Mouse (Mus musculus) intestine, embryonic 15.5 days (tissue): ENCODE measurements around the gene Ncoa1. TPM values are rescaled to one million over a fixed set of nuclear protein-coding genes. Genes with fewer than 3 reads are reported as not detected.

Source experiments
- ATAC-seq: fragments of 200-750 bp; cut with Nextera tagmentation; 2 replicates; pipeline ENCODE4 v1.8.0; 2017; ENCODE audit warnings: moderate TSS enrichment, moderate library complexity
- H3K27ac ChIP-seq: fragments of 300-500 bp; sonication (generic); 2 replicates; pipeline ENCODE4 v1.5.1; 2015; ENCODE audit warnings: mild to moderate bottlenecking, inconsistent platforms
- H3K27me3 ChIP-seq: fragments of 300-500 bp; sonication (generic); replicated peaks from 2 replicates; pipeline ENCODE4 v1.6.1; 2015; ENCODE audit warnings: inconsistent platforms
- H3K36me3 ChIP-seq: fragments of 300-500 bp; sonication (generic); 2 replicates; pipeline ENCODE4 v1.6.1; 2015; ENCODE audit warnings: inconsistent platforms
- H3K4me1 ChIP-seq: fragments of 300-500 bp; sonication (generic); replicated peaks from 2 replicates; pipeline ENCODE4 v1.6.1; 2015; ENCODE audit warnings: inconsistent platforms
- H3K4me2 ChIP-seq: fragments of 300-500 bp; sonication (generic); replicated peaks from 2 replicates; pipeline ENCODE4 v1.6.1; 2015; ENCODE audit warnings: mild to moderate bottlenecking, inconsistent platforms
- H3K4me3 ChIP-seq: fragments of 300-500 bp; sonication (generic); replicated peaks from 2 replicates; pipeline ENCODE4 v1.5.1; 2015; ENCODE audit warnings: inconsistent platforms
- H3K9ac ChIP-seq: fragments of 300-500 bp; sonication (generic); 2 replicates; pipeline ENCODE4 v1.6.1; 2015; ENCODE audit warnings: inconsistent platforms
- H3K9me3 ChIP-seq: fragments of 300-500 bp; sonication (generic); 2 replicates; pipeline ENCODE4 v1.6.1; 2016; ENCODE audit warnings: inconsistent platforms
- WGBS: fragments of 180-500 bp; shearing (Covaris S2); methylation state at CpG from one replicate; pipeline ENCODE4 v1.1.7; 2015; 5-methylcytosine and 5-hydroxymethylcytosine counted together
- polyA plus RNA-seq: library from polyadenylated mRNA; unstranded; fragments of >200 nt; fragmentation: Nextera tagmentation; extraction: Ambion mirVana; gene quantifications from 2 replicates; pipeline ENCODE4 v1.2.1, GENCODE M21; 2015

The Ncoa1 gene
- polyA plus RNA-seq, 1 experiment from 2014 or later, result 6.3 TPM

DNA sequence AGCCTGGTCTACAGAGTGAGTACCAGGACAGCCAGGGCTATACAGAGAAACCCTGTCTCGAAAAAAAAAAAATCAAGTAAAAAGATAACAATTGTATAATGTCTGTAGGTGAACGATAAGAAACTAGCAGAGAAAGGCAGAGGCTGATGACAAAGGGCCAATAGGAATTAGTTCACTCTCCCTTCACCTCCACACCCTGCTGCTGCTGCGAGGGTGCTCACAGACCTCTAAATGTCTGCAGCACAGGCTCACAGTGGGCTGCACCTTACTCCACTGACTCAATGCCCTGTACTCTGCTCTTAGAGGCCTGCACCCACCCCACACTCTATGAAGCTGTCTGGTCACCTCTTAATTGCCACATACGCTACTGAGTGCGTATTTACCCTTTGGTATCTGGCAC is 45.0 kb downstream of the Ncoa1 start:
- 71% methylated on average over 5 of the region's 5 CpGs for WGBS
- no peak for ATAC-seq
- H3K4me1 ChIP-seq, result 0 out of 2 replicates have a peak, but pooled peaks cover 3% of the 10 kb centered on the region

DNA sequence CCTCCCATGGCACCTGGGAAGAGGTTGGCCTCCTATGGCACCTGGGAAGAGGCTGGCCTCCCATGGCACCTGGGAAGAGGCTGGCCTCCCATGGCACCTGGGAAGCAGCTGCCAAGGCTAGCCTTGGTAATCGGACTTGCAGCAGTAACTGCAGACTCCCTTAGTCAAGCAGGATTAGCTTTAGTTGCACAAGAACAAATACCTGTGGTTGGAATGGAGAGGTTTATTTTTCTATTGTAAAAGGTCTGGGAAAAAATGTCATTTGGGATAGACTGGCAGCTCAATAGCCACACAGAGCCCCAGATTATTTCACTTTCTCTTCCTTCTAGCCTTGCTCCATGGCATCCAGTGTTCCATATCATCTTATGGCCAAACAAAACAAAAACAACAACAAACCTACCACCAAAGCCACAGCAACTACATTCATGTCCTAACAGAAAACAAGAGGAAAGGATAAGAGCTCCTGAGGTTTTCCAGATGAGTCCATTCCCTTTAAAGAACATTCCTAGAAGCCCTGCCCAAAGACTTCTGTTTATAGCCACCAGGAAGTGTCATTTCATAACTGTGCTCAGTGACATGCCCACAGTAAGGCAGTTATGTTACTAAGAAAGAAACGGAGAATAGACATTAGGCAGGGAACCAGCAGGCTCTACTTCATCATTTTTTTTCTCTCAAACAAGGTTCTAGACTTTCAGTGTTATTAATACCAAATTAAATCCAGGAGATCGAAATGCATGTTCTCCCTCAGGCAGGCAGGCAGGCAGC is 46.7 kb downstream of the Ncoa1 start:
- no peak for ATAC-seq
- Histone ChIP-seq H3K27ac (no peak overlapping the region), H3K27me3 (no peaks in the 10 kb centered on the region), H3K4me1 (0 out of 2 replicates have a peak, but pooled peaks cover 3% of the 10 kb centered on the region), H3K4me2 (no peak overlapping the region), H3K9me3 (no peaks in the 10 kb centered on the region), H3K9ac (no peak overlapping the region), H3K36me3 (no peaks in the 10 kb centered on the region), H3K4me3 (no peak overlapping the region)
- 67% methylated on average over 3 of the region's 3 CpGs for WGBS

More for the DNA sequence above, 45.0 kb downstream of the Ncoa1 start:
- no peak overlapping the region for H3K4me3 ChIP-seq
- H3K36me3 ChIP-seq, result no peaks in the 10 kb centered on the region
- no peak overlapping the region for H3K9ac ChIP-seq
- H3K27ac ChIP-seq, result no peak overlapping the region
- no peak overlapping the region for H3K4me2 ChIP-seq
- H3K27me3 ChIP-seq, result no peaks in the 10 kb centered on the region
- H3K9me3 ChIP-seq, result no peaks in the 10 kb centered on the region

DNA sequence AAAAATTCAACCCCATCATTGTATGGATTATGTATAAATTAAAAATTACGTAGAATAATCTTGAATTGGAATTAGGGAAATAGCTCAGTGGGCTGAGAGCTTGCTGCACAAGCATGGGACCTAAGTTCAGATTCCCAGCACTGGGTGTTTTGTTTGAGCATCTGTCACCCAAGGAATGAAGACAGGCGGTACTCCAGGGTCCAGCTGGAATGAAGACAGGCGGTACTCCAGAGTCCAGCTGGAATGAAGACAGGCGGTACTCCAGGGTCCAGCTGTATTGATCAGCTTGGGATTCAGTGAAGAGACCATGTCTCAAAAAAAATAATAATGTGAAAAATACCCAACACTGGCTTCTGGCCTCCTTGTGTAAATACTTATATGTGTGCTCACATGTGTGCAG is 58.2 kb downstream of the Ncoa1 start:
- Histone ChIP-seq H3K4me2 (no peak overlapping the region), H3K4me1 (no peaks in the 10 kb centered on the region), H3K36me3 (no peaks in the 10 kb centered on the region), H3K27ac (no peak overlapping the region), H3K9me3 (no peaks in the 10 kb centered on the region), H3K4me3 (no peak overlapping the region), H3K9ac (no peak overlapping the region), H3K27me3 (no peaks in the 10 kb centered on the region)
- no peak for ATAC-seq
- 83% methylated on average over 4 of the region's 4 CpGs for WGBS

DNA sequence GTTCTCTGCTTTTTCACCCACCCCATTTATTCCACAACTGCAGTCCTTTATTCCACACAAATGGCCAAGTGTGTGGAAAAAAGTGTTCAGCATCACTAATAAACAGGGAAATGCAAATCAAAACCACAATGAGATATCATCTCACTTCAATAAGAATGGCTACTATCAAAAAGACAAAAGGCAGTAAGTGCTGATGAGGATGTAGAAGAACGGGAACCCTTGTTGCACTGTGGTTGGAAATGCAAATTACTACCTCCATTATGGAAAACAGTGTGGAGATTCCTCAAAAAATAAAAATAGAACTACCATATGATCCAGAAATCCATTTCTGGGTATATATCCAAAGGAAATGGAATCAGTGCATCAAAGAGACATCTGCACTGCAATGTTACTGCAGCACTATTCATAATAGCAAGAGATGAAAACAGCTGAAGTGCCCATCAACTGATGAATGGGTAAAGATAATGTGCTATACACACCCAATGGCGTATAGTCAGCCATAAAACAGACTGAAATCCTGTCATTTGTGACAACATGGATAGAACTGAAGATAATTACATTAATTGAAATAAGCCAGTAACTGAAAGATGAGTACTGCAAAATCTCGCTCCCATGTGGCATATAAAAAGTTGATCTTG is 59.2 kb downstream of the Ncoa1 start:
- Histone ChIP-seq H3K4me2 (no peak overlapping the region), H3K4me1 (no peaks in the 10 kb centered on the region), H3K9ac (no peak overlapping the region), H3K9me3 (no peaks in the 10 kb centered on the region), H3K36me3 (no peaks in the 10 kb centered on the region), H3K27me3 (no peaks in the 10 kb centered on the region), H3K4me3 (no peak overlapping the region), H3K27ac (no peak overlapping the region)
- 86% methylated on average over 3 of the region's 3 CpGs for WGBS
- ATAC-seq, result no peak

DNA sequence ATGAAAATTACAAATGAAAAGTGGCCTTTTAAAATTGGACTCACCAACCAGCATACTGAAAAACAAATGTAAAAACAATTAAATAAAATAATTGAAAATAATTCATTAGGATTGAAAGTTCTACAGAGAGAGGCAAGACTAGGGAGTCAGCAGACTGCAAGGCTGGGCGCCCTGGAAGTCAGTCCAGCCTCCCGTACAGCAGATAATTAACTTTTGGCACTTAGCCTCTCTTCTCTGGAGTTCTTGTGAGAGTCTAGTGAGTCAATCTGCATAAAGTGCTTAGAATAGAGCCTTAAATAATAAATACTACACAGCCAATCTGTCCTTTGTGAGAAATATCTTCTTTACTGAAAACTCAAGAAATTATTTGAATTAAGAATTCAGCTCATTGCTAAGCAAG is 69.9 kb downstream of the Ncoa1 start:
- Histone ChIP-seq H3K4me1 (no peaks in the 10 kb centered on the region), H3K4me3 (no peak overlapping the region), H3K9me3 (no peaks in the 10 kb centered on the region), H3K36me3 (no peaks in the 10 kb centered on the region), H3K27me3 (no peaks in the 10 kb centered on the region), H3K27ac (no peak overlapping the region), H3K9ac (no peak overlapping the region), H3K4me2 (no peak overlapping the region)
- ATAC-seq, result no peak
- WGBS, result 67% methylated on average over 2 of the region's 2 CpGs

DNA sequence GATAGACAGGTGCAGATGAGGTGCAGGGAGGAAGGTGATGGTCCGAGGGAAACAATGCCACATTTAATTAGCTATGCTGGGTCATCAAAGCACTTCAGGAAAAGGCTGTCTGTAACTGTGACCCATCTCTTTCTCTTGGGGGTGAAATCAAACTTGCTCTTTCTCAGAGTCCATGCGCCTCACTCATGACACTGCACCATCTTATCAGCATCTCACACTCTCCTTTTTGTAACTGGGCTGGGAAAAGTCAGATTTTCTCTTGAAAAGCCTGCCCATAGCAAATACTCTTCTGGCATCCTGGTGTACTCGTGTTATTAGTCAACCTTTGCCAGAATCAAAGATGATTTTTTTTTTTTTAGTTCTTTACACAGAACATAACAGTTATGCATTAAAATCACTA is 70.8 kb downstream of the Ncoa1 start:
- WGBS, result 83% methylated on average over 3 of the region's 3 CpGs
- H3K27ac ChIP-seq, result no peak overlapping the region

DNA sequence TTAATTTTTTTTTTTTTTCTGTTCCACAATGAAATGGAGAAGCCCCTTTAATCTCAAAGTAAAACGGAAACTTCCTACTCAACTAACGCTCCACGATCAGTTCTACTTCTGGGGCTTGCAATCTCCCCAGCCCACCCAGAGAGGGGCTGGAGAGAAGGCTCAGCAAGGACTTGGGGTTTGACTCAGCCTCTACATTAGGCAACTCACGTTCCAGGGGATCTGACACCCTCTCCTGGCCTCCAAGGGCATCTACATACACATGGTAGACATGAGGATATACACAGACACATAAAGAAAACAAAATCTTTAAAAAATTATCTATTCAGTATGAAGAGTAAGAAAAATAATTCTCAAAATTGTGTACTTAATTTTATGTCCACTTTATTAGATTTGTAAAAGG is 73.8 kb downstream of the Ncoa1 start:
- no peak for ATAC-seq
- no peaks in the 10 kb centered on the region for H3K4me1 ChIP-seq
- no peak overlapping the region for H3K9ac ChIP-seq
- no peaks in the 10 kb centered on the region for H3K9me3 ChIP-seq
- 73% methylated on average over 4 of the region's 4 CpGs for WGBS
- no peak overlapping the region for H3K27ac ChIP-seq
- H3K4me3 ChIP-seq, result no peak overlapping the region
- no peaks in the 10 kb centered on the region for H3K27me3 ChIP-seq
- H3K4me2 ChIP-seq, result no peak overlapping the region
- H3K36me3 ChIP-seq, result no peaks in the 10 kb centered on the region

More for the DNA sequence above, 70.8 kb downstream of the Ncoa1 start:
- no peaks in the 10 kb centered on the region for H3K36me3 ChIP-seq
- H3K4me2 ChIP-seq, result no peak overlapping the region
- no peaks in the 10 kb centered on the region for H3K27me3 ChIP-seq
- H3K4me1 ChIP-seq, result no peaks in the 10 kb centered on the region
- ATAC-seq, result no peak
- H3K9ac ChIP-seq, result no peak overlapping the region
- H3K9me3 ChIP-seq, result no peaks in the 10 kb centered on the region
- H3K4me3 ChIP-seq, result no peak overlapping the region

DNA sequence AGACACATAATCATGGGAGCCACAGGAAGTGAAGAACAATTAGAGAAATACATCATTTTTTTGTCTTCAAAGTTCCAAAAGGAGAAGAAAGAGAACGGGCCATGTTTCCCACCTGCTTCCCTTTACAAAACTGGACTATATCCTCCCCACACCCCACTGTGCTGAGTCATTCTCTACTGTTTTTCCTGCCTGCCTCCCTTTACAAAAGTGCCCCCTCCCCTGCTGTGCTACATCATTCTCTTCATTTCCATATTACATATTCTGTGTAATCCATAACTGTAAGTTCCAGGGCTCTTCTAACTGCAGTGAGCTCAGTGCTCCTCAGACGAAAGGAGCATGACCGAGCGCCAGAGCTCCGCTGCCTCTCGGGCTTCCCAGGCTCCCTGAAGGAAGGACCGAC is 80.8 kb downstream of the Ncoa1 start:
- Histone ChIP-seq H3K4me2 (no peak overlapping the region), H3K27ac (no peak overlapping the region), H3K9me3 (no peaks in the 10 kb centered on the region), H3K4me1 (no peaks in the 10 kb centered on the region), H3K9ac (no peak overlapping the region), H3K27me3 (no peaks in the 10 kb centered on the region), H3K4me3 (no peak overlapping the region), H3K36me3 (no peaks in the 10 kb centered on the region)
- no peak for ATAC-seq
- WGBS, result 81% methylated on average over 7 of the region's 7 CpGs

DNA sequence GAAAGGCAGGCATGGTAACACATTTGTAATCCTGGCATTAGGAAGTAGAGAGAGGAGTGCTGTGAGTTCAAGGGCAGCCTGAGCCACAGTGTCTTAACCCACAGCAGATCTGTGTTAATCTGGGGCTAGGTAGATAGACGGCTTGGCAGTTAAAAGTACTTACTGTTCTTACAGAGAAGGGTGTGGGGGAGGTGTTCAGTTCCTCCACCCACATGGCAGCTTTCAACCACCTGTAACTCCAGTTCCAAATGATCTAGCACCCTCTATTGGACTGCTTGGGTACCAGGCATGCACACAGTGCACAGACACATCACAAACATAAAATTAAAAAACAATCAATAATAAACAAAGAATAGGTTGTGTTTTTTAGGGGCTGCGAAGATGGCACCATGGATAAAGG is 84.4 kb downstream of the Ncoa1 start:
- 74% methylated on average over 2 of the region's 2 CpGs for WGBS
- Histone ChIP-seq H3K36me3 (no peaks in the 10 kb centered on the region), H3K27ac (no peak overlapping the region), H3K9ac (no peak overlapping the region), H3K9me3 (no peaks in the 10 kb centered on the region), H3K4me3 (no peak overlapping the region), H3K4me1 (no peaks in the 10 kb centered on the region), H3K4me2 (no peak overlapping the region), H3K27me3 (no peaks in the 10 kb centered on the region)
- ATAC-seq, result no peak

DNA sequence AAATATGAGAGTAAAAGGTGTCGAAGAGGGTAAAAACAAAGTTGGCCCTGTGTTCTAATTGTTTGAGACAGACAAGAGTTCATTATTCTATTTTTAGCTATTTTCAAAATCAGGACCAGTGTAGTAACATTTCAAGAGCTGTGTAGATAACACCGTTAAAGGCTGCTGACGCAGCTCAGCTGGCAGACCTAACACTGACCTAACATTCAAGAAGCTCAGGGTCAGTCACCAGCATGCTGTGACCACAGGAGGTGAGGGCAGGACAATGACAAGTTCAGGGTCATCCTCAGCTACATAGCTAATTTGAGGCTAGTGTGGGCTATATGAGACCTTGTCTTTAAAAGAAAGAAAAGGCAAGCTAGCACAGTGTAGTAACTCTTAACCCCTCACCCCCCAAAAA is 84.9 kb downstream of the Ncoa1 start:
- Histone ChIP-seq H3K27ac (no peak overlapping the region), H3K4me1 (no peaks in the 10 kb centered on the region), H3K36me3 (no peaks in the 10 kb centered on the region), H3K27me3 (no peaks in the 10 kb centered on the region), H3K9ac (no peak overlapping the region), H3K4me3 (no peak overlapping the region), H3K4me2 (no peak overlapping the region), H3K9me3 (no peaks in the 10 kb centered on the region)
- WGBS, result 71% methylated on average over 3 of the region's 3 CpGs
- ATAC-seq, result no peak

DNA sequence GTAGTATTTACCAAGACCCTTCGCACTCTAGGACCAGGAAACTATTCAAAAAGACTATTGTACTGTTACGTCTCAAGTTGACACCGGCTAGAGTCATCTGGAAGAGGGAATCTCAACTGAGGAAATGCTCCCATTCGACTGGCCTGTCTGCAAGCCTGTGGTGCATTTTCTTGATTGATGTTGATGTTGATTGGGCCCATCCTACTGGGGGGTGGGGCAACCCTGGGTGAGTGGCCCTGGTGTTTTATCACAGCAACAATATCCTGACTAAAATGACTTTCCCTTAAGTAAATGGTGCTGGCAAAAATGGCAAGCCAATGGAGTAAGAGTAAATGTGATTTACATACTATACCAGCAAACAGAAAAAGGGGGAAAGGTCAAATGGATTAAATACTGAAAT is 85.7 kb downstream of the Ncoa1 start:
- ATAC-seq, result no peak
- no peak overlapping the region for H3K9ac ChIP-seq
- H3K4me2 ChIP-seq, result no peak overlapping the region
- no peak overlapping the region for H3K4me3 ChIP-seq
- H3K4me1 ChIP-seq, result no peaks in the 10 kb centered on the region
- H3K27me3 ChIP-seq, result no peaks in the 10 kb centered on the region
- WGBS, result 50% methylated on average over 4 of the region's 4 CpGs
- H3K9me3 ChIP-seq, result no peaks in the 10 kb centered on the region
- H3K27ac ChIP-seq, result no peak overlapping the region
- H3K36me3 ChIP-seq, result no peaks in the 10 kb centered on the region

DNA sequence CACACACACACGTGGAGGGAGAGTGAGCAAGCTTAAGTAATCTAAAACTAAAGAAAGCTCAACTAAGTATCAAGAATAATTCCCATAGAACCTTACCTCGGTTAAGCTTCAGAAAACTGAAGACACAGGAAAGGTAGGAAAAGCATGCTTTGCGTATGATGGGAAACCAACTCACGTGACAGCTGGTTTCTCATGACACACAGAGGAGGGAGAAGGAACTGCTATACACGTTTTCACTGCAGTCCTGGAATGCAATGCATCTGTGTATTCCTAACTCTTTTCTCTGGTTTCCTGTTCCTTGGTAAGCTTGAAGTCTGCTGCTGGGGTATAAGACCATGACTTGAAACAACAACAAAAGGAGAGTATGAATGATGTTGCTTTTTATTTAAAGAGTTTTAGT is 86.3 kb downstream of the Ncoa1 start:
- Histone ChIP-seq H3K27ac (no peak overlapping the region), H3K4me1 (no peaks in the 10 kb centered on the region), H3K4me3 (no peak overlapping the region), H3K27me3 (no peaks in the 10 kb centered on the region), H3K9ac (no peak overlapping the region), H3K36me3 (no peaks in the 10 kb centered on the region), H3K9me3 (no peaks in the 10 kb centered on the region), H3K4me2 (no peak overlapping the region)
- WGBS, result 54% methylated on average over 5 of the region's 5 CpGs
- no peak for ATAC-seq
